Mouse (Mus musculus) intestine, embryonic 14.5 days (tissue): ENCODE measurements around the gene Fermt1. TPM values are rescaled to one million over a fixed set of nuclear protein-coding genes. Genes with fewer than 3 reads are reported as not detected.

Source experiments
- ATAC-seq: fragments of 200-750 bp; cut with Nextera tagmentation; replicated peaks from 2 replicates; pipeline ENCODE4 v1.8.0; 2017; ENCODE audit warnings: low read depth, moderate number of reproducible peaks, moderate TSS enrichment, moderate library complexity; ENCODE audit not compliant: low FRiP score, low TSS enrichment
- DNase-seq: peaks from one replicate; pipeline ENCODE4 v3.0.0-alpha.2; 2018; ENCODE audit warnings: low spot score
- H3K27ac ChIP-seq: fragments of 300-500 bp; sonication (generic); 2 replicates; pipeline ENCODE4 v1.5.1; 2014; ENCODE audit warnings: low read depth, mild to moderate bottlenecking, control low read depth
- H3K27me3 ChIP-seq: fragments of 300-500 bp; sonication (generic); replicated peaks from 2 replicates; pipeline ENCODE4 v1.6.1; 2014; ENCODE audit warnings: low read length, control low read depth; ENCODE audit not compliant: control insufficient read depth, insufficient read depth
- H3K36me3 ChIP-seq: fragments of 300-500 bp; sonication (generic); 2 replicates; pipeline ENCODE4 v1.6.1; 2014; ENCODE audit warnings: low read length, control low read depth; ENCODE audit not compliant: control insufficient read depth, insufficient read depth
- H3K4me1 ChIP-seq: fragments of 300-500 bp; sonication (generic); replicated peaks from 2 replicates; pipeline ENCODE4 v1.6.1; 2014; ENCODE audit warnings: low read length, control low read depth, mixed read lengths; ENCODE audit not compliant: control insufficient read depth, insufficient read depth
- H3K4me2 ChIP-seq: fragments of 300-500 bp; sonication (generic); 2 replicates; pipeline ENCODE4 v1.6.1; 2014; ENCODE audit warnings: low read length
- H3K4me3 ChIP-seq: fragments of 300-500 bp; sonication (generic); 2 replicates; pipeline ENCODE4 v1.5.1; 2014; ENCODE audit warnings: low read depth, low read length, control low read depth, mixed read lengths
- H3K9ac ChIP-seq: fragments of 300-500 bp; sonication (generic); 2 replicates; pipeline ENCODE4 v1.6.1; 2014; ENCODE audit warnings: mild to moderate bottlenecking, low read length
- H3K9me3 ChIP-seq: fragments of 300-500 bp; sonication (generic); 2 replicates; pipeline ENCODE4 v1.6.1; 2016; ENCODE audit warnings: low read length, control low read depth; ENCODE audit not compliant: control insufficient read depth
- WGBS: fragments of 180-500 bp; shearing (Covaris S2); extraction: QIAGEN DNeasy Blood & Tissue Kit; methylation state at CpG from one replicate; pipeline ENCODE4 v1.1.7; 2014; 5-methylcytosine and 5-hydroxymethylcytosine counted together
- polyA plus RNA-seq: library from polyadenylated mRNA; unstranded; fragments of >200 nt; fragmentation: Nextera tagmentation; extraction: Ambion mirVana; gene quantifications from 2 replicates; pipeline ENCODE4 v1.2.1, GENCODE M21; 2014

The Fermt1 gene
- polyA plus RNA-seq, 1 experiment from 2014 or later: 57.6 TPM

GRCm38 (mm10) chr2:132927871-132928270, 17.8 kb downstream of the Fermt1 start:
- Histone ChIP-seq H3K4me1 (no peaks in the 10 kb centered on the region), H3K9ac (no peak overlapping the region), H3K9me3 (peaks cover 3% of the 10 kb centered on the region), H3K27ac (no peak overlapping the region), H3K4me2 (no peak overlapping the region), H3K4me3 (no peak overlapping the region), H3K36me3 (no peaks in the 10 kb centered on the region), H3K27me3 (no peaks in the 10 kb centered on the region)
- WGBS: 55% methylated on average over 2 of the region's 2 CpGs
- DNase-seq (no peak), ATAC-seq (no peak)

GRCm38 (mm10) chr2:132927298-132927697, 18.4 kb downstream of the Fermt1 start:
- H3K4me2 ChIP-seq: no peak overlapping the region
- no peak overlapping the region for H3K9ac ChIP-seq
- ATAC-seq (no peak), DNase-seq (no peak)
- H3K36me3 ChIP-seq: no peaks in the 10 kb centered on the region
- H3K27ac ChIP-seq: no peak overlapping the region
- 72% methylated on average over 2 of the region's 2 CpGs for WGBS
- no peak overlapping the region for H3K4me3 ChIP-seq
- peaks cover 3% of the 10 kb centered on the region for H3K9me3 ChIP-seq
- H3K27me3 ChIP-seq: no peaks in the 10 kb centered on the region
- no peaks in the 10 kb centered on the region for H3K4me1 ChIP-seq

- DNase-seq (no peak), ATAC-seq (peak; percentile 87)
- Histone ChIP-seq H3K27me3 (no peaks in the 10 kb centered on the region), H3K36me3 (no peaks in the 10 kb centered on the region), H3K9ac (no peak overlapping the region), H3K4me3 (no peak overlapping the region), H3K4me1 (no peaks in the 10 kb centered on the region), H3K9me3 (no peaks in the 10 kb centered on the region), H3K27ac (peak overlapping the region; percentile 81), H3K4me2 (no peak overlapping the region)
- WGBS: 38% methylated on average over 8 of the region's 8 CpGs
These were observed 22.2 kb downstream of the Fermt1 start for GRCm38 (mm10) chr2:132923290-132924085.

DNA sequence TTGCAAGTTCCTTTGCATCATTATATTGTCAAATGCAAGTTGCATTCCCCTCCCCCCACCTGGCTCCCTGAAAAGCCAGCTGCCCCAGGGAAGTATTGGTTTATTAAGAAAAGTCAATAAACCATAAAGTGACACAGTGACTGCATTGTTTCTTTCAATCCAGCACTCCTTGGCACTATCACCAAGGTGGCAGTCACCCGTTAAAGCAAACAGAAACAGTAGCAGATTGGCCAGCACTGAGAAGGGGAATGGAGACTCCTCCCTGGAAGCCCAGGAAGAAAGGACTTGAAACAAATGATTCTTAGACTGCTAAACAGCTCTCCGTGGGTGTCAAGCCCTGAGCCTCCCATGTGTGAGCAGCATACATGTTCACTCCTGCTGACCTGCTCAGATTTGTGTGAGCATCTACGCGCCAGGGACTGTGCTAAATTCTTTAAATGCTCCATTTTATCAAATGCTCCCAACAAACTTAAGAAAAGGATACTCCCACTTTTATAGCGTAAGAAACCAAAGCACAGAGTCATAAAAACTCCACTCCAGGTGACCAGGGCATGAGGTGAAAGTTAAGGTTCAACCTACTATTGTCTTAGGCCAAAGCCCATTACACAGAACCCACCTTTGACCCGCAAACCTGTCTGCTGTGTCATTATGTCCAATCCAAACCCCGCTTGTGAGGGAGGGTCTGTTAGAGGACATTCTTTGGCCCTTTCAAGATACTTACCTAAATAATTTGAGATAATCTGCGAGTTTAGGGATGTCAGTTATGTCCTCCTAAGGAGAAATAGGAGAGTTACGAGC, 23.4 kb downstream of the Fermt1 start:
- WGBS: 66% methylated on average over 9 of the region's 9 CpGs
- H3K27ac ChIP-seq: peak overlapping the region; percentile 81

DNA sequence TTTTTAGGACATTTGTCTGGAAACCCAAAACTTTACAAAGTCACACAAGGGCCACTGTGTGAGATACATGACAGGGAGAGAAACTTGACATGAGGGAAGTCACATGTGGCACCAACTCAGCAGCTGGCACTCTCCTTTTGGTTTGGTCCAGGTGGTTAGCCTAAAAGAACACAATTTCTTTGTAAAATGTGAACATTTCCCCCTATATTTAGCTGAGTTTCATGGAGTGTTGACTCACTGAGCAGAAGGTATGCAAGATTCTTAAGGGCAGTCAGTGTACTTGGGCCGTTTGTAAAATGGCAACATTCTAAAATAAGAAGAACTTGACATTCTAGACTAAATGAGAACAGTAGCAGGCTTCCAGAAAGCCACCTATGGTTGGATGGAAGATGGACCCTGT, 30.9 kb downstream of the Fermt1 start:
- no peak for DNase-seq
- Histone ChIP-seq H3K27ac (no peak overlapping the region), H3K4me3 (no peak overlapping the region), H3K4me1 (no peaks in the 10 kb centered on the region), H3K27me3 (no peaks in the 10 kb centered on the region), H3K9ac (no peak overlapping the region), H3K9me3 (no peaks in the 10 kb centered on the region), H3K36me3 (no peaks in the 10 kb centered on the region), H3K4me2 (no peak overlapping the region)
- ATAC-seq: no peak
- 82% methylated on average over 1 of the region's 1 CpGs for WGBS

More for the DNA sequence above, 23.4 kb downstream of the Fermt1 start:
- ATAC-seq (peak; percentile 84), DNase-seq (peak; percentile 81)
- H3K9me3 ChIP-seq: no peaks in the 10 kb centered on the region
- H3K9ac ChIP-seq: no peak overlapping the region
- H3K4me2 ChIP-seq: no peak overlapping the region
- no peak overlapping the region for H3K4me3 ChIP-seq
- no peaks in the 10 kb centered on the region for H3K27me3 ChIP-seq
- no peaks in the 10 kb centered on the region for H3K4me1 ChIP-seq
- no peaks in the 10 kb centered on the region for H3K36me3 ChIP-seq

GRCm38 (mm10) chr2:132906763-132907162, 38.9 kb downstream of the Fermt1 start:
- Histone ChIP-seq H3K9ac (no peak overlapping the region), H3K4me2 (no peak overlapping the region), H3K9me3 (no peaks in the 10 kb centered on the region), H3K4me1 (no peaks in the 10 kb centered on the region), H3K27me3 (no peaks in the 10 kb centered on the region), H3K27ac (no peak overlapping the region), H3K4me3 (no peak overlapping the region), H3K36me3 (no peaks in the 10 kb centered on the region)
- DNase-seq: no peak
- no peak for ATAC-seq
- 29% methylated on average over 8 of the region's 8 CpGs for WGBS

DNA sequence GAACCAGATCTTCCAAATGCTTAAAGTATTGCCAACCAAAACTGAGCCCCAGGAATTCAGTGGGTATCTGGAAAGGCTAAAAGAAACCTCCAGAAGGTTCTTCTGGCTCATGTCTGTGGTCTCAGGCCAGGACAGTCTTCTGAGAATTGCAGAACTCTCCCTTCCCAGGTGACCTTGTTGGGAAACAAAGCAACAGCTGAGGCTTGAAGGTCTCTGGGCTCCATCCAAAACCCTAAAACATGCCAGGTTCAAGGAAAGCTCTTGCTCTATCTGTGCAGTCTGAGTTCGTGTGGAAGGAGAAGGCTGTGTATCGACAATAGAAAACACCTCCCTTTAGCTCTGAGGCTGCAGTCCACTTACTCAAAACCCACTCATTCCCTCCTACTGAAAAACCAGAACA, 40.7 kb downstream of the Fermt1 start:
- Histone ChIP-seq H3K9me3 (no peaks in the 10 kb centered on the region), H3K27me3 (no peaks in the 10 kb centered on the region), H3K4me2 (no peak overlapping the region), H3K9ac (no peak overlapping the region), H3K4me3 (no peak overlapping the region), H3K4me1 (no peaks in the 10 kb centered on the region), H3K36me3 (no peaks in the 10 kb centered on the region), H3K27ac (no peak overlapping the region)
- DNase-seq (no peak), ATAC-seq (no peak)
- WGBS: 66% methylated on average over 2 of the region's 2 CpGs

- no peaks in the 10 kb centered on the region for H3K9me3 ChIP-seq
- H3K4me3 ChIP-seq: no peak overlapping the region
- no peaks in the 10 kb centered on the region for H3K36me3 ChIP-seq
- peak; percentile 65 for DNase-seq
- no peak overlapping the region for H3K9ac ChIP-seq
- 37% methylated on average over 3 of the region's 3 CpGs for WGBS
- ATAC-seq: no peak
- H3K4me2 ChIP-seq: no peak overlapping the region
- H3K27ac ChIP-seq: no peak overlapping the region
- H3K4me1 ChIP-seq: no peaks in the 10 kb centered on the region
- no peaks in the 10 kb centered on the region for H3K27me3 ChIP-seq
These were observed 42.2 kb downstream of the Fermt1 start for GRCm38 (mm10) chr2:132903498-132903897.
